Mouse (Mus musculus) cerebellum, adult 2 months (tissue): ENCODE data around the gene Hoxa5.

Experiments
- CTCF ChIP-seq: fragments of 200-500 bp; IDR thresholded peaks from 2 replicates; pipeline ENCODE4 v1.5.1; 2011; ENCODE audit warnings: low read depth, mild to moderate bottlenecking, control low read depth, low read length, moderate library complexity, borderline replicate concordance; ENCODE audit not compliant: insufficient read depth
- POLR2A ChIP-seq: fragments of 200-500 bp; IDR thresholded peaks from 2 replicates; pipeline ENCODE4 v1.6.1; 2011; ENCODE audit warnings: low read length, control low read depth, borderline replicate concordance; ENCODE audit not compliant: insufficient read depth

- TF ChIP-seq CTCF, result no peak
- TF ChIP-seq POLR2A, result no peak
Measured at GRCm38 (mm10) chr6:52203121-52203370, 1.3 kb downstream of the Hoxa5 start.
